Mouse (Mus musculus) forebrain, embryonic 15.5 days (tissue): ENCODE data around the gene Efcab7. TPM values are rescaled to one million over a fixed set of nuclear protein-coding genes. Genes with fewer than 3 reads are reported as not detected.

Experiments used
- ATAC-seq: fragments of 200-750 bp; cut with Nextera tagmentation; replicated peaks from 2 replicates; pipeline ENCODE4 v1.8.0; 2017; ENCODE audit warnings: mild to moderate bottlenecking, moderate TSS enrichment, moderate library complexity
- H3K27ac ChIP-seq: fragments of 300-500 bp; sonication (generic); replicated peaks from 2 replicates; pipeline ENCODE4 v1.5.1; 2015; ENCODE audit warnings: mild to moderate bottlenecking, inconsistent platforms
- H3K27me3 ChIP-seq: fragments of 300-500 bp; sonication (generic); 2 replicates; pipeline ENCODE4 v1.6.1; 2015; ENCODE audit warnings: inconsistent platforms
- H3K36me3 ChIP-seq: fragments of 300-500 bp; sonication (generic); 2 replicates; pipeline ENCODE4 v1.6.1; 2015; ENCODE audit warnings: mild to moderate bottlenecking, inconsistent platforms
- H3K4me1 ChIP-seq: fragments of 300-500 bp; sonication (generic); 2 replicates; pipeline ENCODE4 v1.6.1; 2015; ENCODE audit warnings: inconsistent platforms
- H3K4me2 ChIP-seq: fragments of 300-500 bp; sonication (generic); replicated peaks from 2 replicates; pipeline ENCODE4 v1.6.1; 2015; ENCODE audit warnings: mild to moderate bottlenecking, inconsistent platforms
- H3K4me3 ChIP-seq: fragments of 300-500 bp; sonication (generic); 2 replicates; pipeline ENCODE4 v1.5.1; 2015; ENCODE audit warnings: mild to moderate bottlenecking, inconsistent platforms
- H3K9ac ChIP-seq: fragments of 300-500 bp; sonication (generic); replicated peaks from 2 replicates; pipeline ENCODE4 v1.6.1; 2015; ENCODE audit warnings: mild to moderate bottlenecking, inconsistent platforms
- H3K9me3 ChIP-seq: fragments of 300-500 bp; sonication (generic); 2 replicates; pipeline ENCODE4 v1.6.1; 2016; ENCODE audit warnings: inconsistent platforms
- WGBS: fragments of 180-500 bp; shearing (Covaris S2); methylation state at CpG from one replicate; pipeline ENCODE4 v1.1.7; 2015; ENCODE audit warnings: mixed read lengths; 5-methylcytosine and 5-hydroxymethylcytosine counted together
- polyA plus RNA-seq: library from polyadenylated mRNA; unstranded; fragments of >200 nt; fragmentation: Nextera tagmentation; extraction: Ambion mirVana; gene quantifications from 2 replicates; pipeline ENCODE4 v1.2.1, GENCODE M21; 2015

Gene Efcab7
- polyA plus RNA-seq, 1 experiment from 2014 or later = 20.8 TPM

DNA sequence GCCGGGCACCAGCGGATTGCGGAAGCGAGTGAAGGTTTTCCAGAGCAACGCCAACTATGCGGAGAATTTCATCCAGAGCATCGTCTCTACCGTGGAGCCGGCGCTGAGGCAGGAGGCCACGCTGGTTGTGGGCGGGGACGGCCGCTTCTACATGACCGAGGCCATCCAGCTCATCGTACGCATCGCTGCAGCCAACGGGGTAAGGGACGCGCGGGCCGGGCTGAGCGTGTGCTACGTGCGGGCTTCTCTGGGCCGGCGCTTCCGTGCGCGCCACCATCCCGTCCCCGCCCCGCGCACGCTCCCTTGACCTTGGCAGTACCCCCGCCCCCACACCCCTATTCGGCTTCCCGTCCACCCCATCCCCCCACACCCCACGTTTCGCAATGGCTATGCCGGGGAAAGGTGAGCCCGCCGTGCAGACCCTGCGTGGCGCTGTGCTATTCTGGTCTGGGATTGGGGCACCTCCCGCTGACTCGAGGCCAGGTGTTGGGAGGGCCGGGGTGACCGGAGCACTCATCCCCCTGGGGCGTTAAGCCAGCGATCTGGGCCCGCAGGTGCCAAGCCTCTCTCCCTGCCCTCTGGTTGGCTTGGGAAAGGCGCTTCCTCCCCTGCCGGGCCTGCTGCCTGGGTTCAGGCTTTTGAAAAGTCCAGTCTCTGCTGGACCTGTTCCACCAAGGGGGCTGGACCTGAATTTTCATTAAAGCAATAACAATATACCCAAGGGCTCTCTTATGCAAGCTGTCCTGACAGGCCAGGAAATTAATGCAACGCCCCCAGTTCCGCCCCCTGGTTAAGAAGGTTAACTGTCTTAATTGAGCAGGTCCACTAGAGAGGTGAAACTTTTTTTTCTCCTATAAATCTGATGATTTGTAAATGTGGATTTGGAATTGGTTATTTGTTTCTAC lies 100.9 kb downstream of the Efcab7 start, which contains the start of gene Itgb3bp:
Gene Itgb3bp, minus strand, starts transcription at position 201 of the 905 bp plus-strand sequence.
- Histone ChIP-seq H3K4me2 (peak within 1 kb of the TSS; percentile 94), H3K4me1 (peaks cover 13% of the 10 kb centered on the region; the same call in 1 of the 2 replicates), H3K36me3 (no peaks in the 10 kb centered on the region), H3K27me3 (no peaks in the 10 kb centered on the region), H3K27ac (peak within 1 kb of the TSS; percentile 81), H3K4me3 (peak within 1 kb of the TSS; percentile 77), H3K9me3 (no peaks in the 10 kb centered on the region), H3K9ac (peak within 1 kb of the TSS; percentile 75)
- WGBS = under 1% methylated on average over 57 of the region's 57 CpGs
- ATAC-seq = peak; percentile 95

DNA sequence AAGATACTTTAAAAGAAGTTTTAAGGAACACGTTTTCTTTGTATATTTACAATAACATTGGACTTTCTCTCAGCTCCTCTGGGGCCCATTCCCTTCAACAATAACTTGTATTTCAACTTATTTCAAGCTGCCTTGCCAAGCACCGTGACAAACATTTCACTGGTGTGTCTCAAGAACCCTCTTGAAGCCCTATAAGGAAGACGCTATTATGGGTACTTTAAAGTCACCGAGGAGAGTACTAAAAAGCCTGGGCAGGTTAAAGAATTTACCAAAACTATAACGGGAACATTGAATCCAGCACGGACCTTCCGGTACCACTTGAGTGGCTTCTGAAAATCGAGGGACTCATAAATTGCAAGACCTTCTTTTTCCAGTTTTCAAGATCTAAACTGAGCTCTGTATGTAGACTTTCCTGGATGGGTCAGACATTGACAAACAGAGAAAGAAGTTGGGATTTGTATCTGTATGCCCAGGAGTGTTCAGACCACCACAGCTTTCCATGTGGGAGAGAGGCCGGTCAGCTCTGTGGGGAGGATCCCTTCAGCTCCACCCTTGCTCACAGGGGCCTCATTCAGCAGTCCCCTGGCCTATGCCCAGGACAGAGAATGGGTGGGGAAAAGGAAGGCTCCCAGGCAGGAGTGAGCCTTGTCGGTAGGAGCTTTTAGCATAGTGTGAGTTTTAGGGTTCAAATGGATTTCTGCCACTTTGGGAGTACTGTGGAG lies 101.7 kb downstream of the Efcab7 start:
- no peak overlapping the region for H3K9ac ChIP-seq
- ATAC-seq = no peak

DNA sequence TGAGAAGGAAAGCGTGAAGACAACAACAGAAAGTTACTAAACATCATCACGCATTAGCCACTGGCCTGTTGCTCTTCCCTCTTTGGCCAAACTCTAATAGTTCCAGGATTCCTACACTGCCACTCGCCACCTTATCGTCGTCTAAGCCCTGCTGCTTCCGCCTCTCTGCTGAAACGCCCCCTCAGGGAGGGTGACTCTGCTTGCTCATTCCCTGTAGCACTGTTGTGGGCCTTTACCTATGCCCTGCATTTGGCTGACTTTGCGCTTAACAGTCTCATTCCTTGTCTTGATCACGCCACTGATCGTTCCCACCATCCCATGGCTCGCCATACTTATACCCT lies 102.2 kb downstream of the Efcab7 start:
- 0 out of 2 replicates have a peak overlapping the region, but pooled peaks have one; percentile 6 for H3K4me2 ChIP-seq
- no peak for ATAC-seq
- no peak overlapping the region for H3K27ac ChIP-seq
- H3K27me3 ChIP-seq = no peaks in the 10 kb centered on the region
- H3K36me3 ChIP-seq = no peaks in the 10 kb centered on the region
- H3K9me3 ChIP-seq = no peaks in the 10 kb centered on the region
- peaks cover 13% of the 10 kb centered on the region; the same call in 1 of the 2 replicates for H3K4me1 ChIP-seq
- no peak overlapping the region for H3K9ac ChIP-seq
- H3K4me3 ChIP-seq = no peak overlapping the region
- 70% methylated on average over 11 of the region's 11 CpGs for WGBS

More for the DNA sequence above, 101.7 kb downstream of the Efcab7 start:
- WGBS = 48% methylated on average over 10 of the region's 10 CpGs
- Histone ChIP-seq H3K4me1 (peaks cover 13% of the 10 kb centered on the region; the same call in 1 of the 2 replicates), H3K4me2 (peak overlapping the region; percentile 94; the same call in 1 of the 2 replicates), H3K9me3 (no peaks in the 10 kb centered on the region), H3K27me3 (no peaks in the 10 kb centered on the region), H3K27ac (no peak overlapping the region), H3K36me3 (no peaks in the 10 kb centered on the region), H3K4me3 (peak overlapping the region; percentile 77)

DNA sequence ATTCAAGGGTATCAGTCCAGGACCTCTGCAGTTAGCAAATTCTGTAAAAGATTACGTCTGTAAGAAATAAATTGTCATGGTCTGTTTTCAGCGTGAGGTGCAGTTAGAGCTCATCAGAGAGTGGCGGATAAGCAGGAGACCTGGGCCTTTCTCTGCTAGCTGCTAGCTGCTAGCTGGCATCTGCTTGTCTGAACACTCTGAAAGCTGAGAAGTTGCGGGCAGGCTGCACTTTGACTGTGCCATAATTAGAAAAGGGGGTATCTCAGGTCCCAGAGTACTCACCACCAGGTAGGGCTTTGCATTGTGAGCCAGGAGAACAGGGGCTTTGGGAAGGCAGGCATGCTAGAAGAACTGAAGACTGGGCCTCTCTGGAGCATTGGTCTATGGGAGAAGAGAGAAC lies 102.8 kb downstream of the Efcab7 start:
- H3K4me1 ChIP-seq = peaks cover 13% of the 10 kb centered on the region; the same call in 1 of the 2 replicates
- no peaks in the 10 kb centered on the region for H3K36me3 ChIP-seq
- no peak overlapping the region for H3K27ac ChIP-seq
- 91% methylated on average over 4 of the region's 4 CpGs for WGBS
- no peaks in the 10 kb centered on the region for H3K9me3 ChIP-seq
- H3K4me2 ChIP-seq = no peak overlapping the region
- H3K9ac ChIP-seq = no peak overlapping the region
- H3K4me3 ChIP-seq = no peak overlapping the region
- no peak for ATAC-seq
- H3K27me3 ChIP-seq = no peaks in the 10 kb centered on the region

DNA sequence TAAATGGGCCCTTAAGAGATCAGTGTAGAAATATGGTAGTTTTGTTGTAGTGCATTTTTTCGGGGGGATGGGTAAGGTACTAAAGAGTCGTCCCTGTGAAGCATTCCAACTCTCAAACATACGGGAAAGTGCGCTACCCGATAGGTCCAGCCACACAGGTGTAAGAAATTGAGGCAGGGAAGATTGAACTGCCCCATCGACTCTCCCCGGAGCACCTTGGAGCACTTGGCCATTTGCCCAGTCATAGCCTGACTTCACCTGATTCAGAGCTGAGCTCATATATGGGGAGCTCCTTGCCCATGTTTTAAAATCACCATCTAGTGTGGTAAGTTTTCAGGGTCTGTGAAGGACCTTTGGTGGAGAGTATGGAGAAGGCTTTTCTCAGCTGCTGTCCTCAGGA lies 105.9 kb downstream of the Efcab7 start:
- Histone ChIP-seq H3K4me2 (no peak overlapping the region), H3K9me3 (no peaks in the 10 kb centered on the region), H3K27me3 (no peaks in the 10 kb centered on the region), H3K36me3 (no peaks in the 10 kb centered on the region), H3K27ac (no peak overlapping the region), H3K9ac (no peak overlapping the region), H3K4me3 (no peak overlapping the region), H3K4me1 (peaks cover 13% of the 10 kb centered on the region; the same call in 1 of the 2 replicates)
- no peak for ATAC-seq
- WGBS = 94% methylated on average over 7 of the region's 7 CpGs

DNA sequence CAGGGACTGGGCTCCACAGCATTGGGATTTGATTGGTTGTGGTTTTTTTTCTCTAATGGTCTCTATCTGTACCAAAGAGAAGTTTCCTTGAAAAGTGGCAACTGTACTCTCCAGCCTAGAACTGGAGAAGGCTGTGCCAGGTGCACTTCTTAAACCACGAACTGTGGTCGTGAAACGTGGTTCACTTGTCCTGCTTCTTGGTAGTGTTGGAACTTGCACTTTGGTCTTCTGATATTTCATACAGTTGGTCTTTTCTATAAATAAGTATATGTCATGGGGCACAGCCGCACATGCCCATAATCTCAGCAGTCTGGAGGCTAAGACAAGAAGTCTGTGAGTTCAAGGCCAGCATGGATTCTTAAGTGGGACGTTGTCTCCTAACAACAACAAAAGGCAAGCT lies 107.3 kb downstream of the Efcab7 start:
- Histone ChIP-seq H3K9me3 (no peaks in the 10 kb centered on the region), H3K36me3 (no peaks in the 10 kb centered on the region), H3K4me1 (no peaks in the 10 kb centered on the region), H3K9ac (no peak overlapping the region), H3K4me3 (no peak overlapping the region), H3K27me3 (no peaks in the 10 kb centered on the region), H3K4me2 (no peak overlapping the region), H3K27ac (no peak overlapping the region)
- no peak for ATAC-seq
- 92% methylated on average over 5 of the region's 5 CpGs for WGBS

DNA sequence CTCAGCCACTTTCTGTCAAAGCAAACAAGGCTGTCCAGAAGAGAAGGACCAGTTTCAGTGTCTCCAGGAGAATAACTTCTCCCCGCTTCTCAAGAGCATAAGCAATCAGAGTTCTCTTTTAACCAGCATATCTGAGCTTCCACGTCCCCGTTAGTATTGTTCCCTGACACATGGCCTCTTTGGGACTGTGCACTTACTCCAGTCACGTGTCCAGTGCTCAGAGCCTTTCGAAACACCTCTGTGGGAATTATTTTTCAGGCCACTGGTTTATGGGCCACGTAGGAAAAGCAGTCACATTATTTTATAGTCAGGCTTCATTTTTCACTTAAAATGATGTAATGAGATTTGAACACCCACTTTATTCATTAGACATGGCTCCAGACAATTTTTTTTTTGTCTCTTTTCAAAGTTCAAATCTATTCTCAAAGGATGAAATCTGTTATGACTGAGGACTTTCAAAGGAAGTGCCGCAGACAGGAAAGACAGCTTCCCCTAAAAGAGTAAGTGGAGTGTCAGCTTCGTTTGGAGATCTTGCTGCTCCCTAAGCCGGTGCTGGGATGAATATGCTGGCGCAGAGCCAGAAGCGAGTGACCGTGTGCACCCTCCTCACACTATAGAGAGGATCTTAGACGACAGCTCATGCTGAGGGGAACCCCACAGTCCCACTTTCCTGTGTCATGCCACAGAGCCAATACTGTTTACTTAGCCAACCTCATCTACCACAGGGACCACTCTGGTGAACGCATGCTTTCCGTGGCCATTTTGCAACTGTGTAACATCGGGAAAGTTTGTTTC lies 110.9 kb downstream of the Efcab7 start:
- no peak overlapping the region for H3K4me3 ChIP-seq
- H3K9ac ChIP-seq = no peak overlapping the region
- ATAC-seq = no peak
- WGBS = 54% methylated on average over 16 of the region's 16 CpGs
- H3K27me3 ChIP-seq = no peaks in the 10 kb centered on the region
- no peaks in the 10 kb centered on the region for H3K4me1 ChIP-seq
- H3K4me2 ChIP-seq = no peak overlapping the region
- no peak overlapping the region for H3K27ac ChIP-seq
- H3K9me3 ChIP-seq = no peaks in the 10 kb centered on the region
- no peaks in the 10 kb centered on the region for H3K36me3 ChIP-seq

DNA sequence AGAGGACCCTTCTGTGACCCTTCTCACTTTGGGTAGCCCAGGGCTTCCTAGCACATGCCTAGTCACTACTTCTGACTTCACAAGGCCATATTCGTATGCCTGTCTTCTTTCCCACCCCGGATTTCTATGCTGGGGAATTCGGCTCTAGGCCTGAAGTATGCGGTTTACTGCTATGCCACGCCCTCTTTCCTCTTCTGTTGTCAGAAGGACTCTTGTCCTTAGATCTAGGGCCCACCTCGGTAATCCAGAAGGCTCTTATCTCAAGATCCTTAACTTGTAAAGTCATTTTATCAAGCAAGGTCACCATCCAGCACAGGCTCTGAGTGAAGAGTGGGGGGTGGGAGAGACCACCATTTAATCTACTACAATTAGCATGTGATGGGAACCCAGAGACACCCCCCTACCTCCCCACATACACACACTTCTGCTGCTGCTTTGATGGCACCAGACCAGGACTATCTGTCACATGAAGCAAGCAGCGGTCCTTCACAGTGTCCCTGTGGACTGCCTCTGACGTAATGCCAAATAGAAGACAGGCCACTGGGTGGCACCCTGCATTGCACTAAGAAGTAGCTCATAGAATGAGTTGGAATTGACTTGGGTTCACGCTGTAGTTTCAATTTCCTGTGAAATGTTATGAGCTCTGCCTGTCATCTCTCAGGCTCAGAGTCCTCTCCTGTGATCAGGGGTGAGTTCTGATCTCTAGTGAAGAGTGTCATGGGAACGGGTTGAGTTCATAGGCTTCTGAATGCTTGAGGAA lies 112.8 kb downstream of the Efcab7 start:
- no peaks in the 10 kb centered on the region for H3K9me3 ChIP-seq
- ATAC-seq = no peak; the same call in 1 of the 2 replicates
- H3K27me3 ChIP-seq = no peaks in the 10 kb centered on the region
- no peak overlapping the region for H3K4me3 ChIP-seq
- WGBS = 78% methylated on average over 10 of the region's 10 CpGs
- no peak overlapping the region for H3K9ac ChIP-seq
- no peaks in the 10 kb centered on the region for H3K4me1 ChIP-seq
- no peak overlapping the region for H3K4me2 ChIP-seq
- no peak overlapping the region for H3K27ac ChIP-seq
- no peaks in the 10 kb centered on the region for H3K36me3 ChIP-seq

DNA sequence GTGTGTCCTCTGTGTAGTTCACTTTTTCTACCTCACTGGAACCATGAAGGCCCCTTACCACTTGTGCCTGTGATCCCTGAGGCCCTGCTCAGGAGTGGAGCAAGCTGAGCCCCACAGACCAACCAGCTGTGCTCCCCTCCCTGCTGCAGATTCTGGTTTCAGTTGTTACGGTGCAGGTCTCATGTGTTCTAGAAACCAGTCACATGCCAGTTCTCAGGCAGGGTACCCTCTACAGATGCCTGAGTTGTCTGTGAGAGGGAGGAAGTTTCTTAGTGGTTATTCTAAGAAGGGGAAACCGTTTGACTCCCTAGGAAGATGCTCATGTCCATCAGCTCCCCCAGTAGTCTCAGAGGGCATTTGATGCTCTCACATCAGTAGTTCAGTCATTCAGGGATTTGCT lies 115.6 kb downstream of the Efcab7 start:
- Histone ChIP-seq H3K27ac (no peak overlapping the region), H3K4me2 (no peak overlapping the region), H3K9ac (no peak overlapping the region), H3K4me1 (no peaks in the 10 kb centered on the region), H3K27me3 (no peaks in the 10 kb centered on the region), H3K9me3 (no peaks in the 10 kb centered on the region), H3K36me3 (no peaks in the 10 kb centered on the region), H3K4me3 (no peak overlapping the region)
- ATAC-seq = no peak
- 84% methylated on average over 2 of the region's 2 CpGs for WGBS

DNA sequence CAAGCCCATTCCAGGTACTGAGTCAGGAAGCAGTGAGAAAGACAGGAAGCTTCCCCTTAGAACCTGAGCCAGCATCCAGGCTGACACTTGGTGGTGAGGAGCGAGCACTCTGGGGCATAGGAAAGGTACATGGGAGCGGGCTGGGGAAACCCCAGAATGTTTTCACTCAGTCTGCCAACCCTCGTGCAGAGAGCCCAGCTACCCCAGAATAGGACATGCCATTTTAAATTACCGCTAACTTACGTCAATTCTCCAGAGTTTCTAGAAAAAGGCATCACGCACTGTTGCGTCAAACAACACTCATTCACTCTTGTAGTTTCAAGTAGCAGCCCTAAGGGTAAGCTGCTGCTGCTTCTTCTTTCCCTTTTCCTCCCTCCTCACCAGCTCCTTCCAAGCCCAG lies 116.0 kb downstream of the Efcab7 start:
- no peaks in the 10 kb centered on the region for H3K36me3 ChIP-seq
- no peaks in the 10 kb centered on the region for H3K4me1 ChIP-seq
- H3K9ac ChIP-seq = no peak overlapping the region
- H3K27ac ChIP-seq = no peak overlapping the region
- no peak for ATAC-seq
- 94% methylated on average over 7 of the region's 7 CpGs for WGBS
- no peak overlapping the region for H3K4me3 ChIP-seq
- H3K27me3 ChIP-seq = no peaks in the 10 kb centered on the region
- no peak overlapping the region for H3K4me2 ChIP-seq
- no peaks in the 10 kb centered on the region for H3K9me3 ChIP-seq

DNA sequence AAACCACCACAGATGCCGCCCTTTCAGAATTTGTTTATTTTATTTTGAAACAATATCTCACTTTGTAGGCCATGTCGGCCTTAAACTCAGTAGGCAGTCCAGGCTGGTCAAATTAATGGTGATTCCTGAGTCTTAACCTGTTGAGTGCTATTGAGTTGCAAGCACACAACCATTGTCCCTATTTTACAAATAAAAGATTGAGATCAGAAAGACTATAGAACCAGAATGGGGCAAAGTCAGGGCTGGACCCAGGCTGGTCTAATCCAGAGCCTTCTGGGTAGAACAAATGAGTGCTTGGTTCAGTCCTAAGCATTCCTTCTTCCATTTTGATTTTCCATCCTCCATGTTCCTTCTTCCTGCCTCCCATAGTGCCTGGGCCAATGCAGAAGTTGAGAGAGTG lies 117.5 kb downstream of the Efcab7 start:
- 83% methylated on average over 2 of the region's 2 CpGs for WGBS
- no peak overlapping the region for H3K4me3 ChIP-seq
- H3K4me1 ChIP-seq = no peaks in the 10 kb centered on the region
- no peak overlapping the region for H3K27ac ChIP-seq
- H3K36me3 ChIP-seq = no peaks in the 10 kb centered on the region
- H3K9me3 ChIP-seq = no peaks in the 10 kb centered on the region
- no peaks in the 10 kb centered on the region for H3K27me3 ChIP-seq
- H3K9ac ChIP-seq = no peak overlapping the region
- H3K4me2 ChIP-seq = no peak overlapping the region
- ATAC-seq = no peak
